Mouse (Mus musculus): ENCODE measurements at regions not wholly inside any gene's neighbourhood (a gene's known extent, or its start where the extent isn't known, plus 50 kb on each side); places are given as distances from the start of the nearest gene placed in this dataset.

DNA sequence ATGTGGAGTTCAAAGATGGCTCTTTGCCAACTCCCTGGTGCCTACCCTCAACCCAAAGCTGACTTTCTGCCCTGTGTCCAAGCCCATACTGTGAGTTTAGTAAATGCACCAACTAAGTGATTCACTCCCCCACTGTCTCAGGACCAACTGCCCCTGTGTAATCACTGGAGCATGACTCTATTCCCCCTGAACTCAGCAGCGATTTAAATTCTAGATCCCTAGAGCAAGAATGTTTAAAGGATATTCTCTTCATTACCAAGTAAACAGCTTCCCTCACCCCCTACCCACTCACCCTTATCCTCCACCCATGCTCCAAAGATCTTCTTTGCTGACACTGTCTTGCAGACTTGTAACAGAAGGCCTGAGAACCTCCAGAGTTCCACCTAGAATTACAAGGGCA lies 154.1 kb upstream of the Onecut1 start:
- TF ChIP-seq CTCF (IDR thresholded peaks at IDR 0.05; ENCODE audit: low read depth, low read length) (no peak), POLR2A (IDR thresholded peaks at IDR 0.05; ENCODE audit: borderline replicate concordance, low read depth, low read length) (no peak)
